Comparison of ENCODE assay signal across 8 mouse cellular contexts in the genomic region with DNA sequence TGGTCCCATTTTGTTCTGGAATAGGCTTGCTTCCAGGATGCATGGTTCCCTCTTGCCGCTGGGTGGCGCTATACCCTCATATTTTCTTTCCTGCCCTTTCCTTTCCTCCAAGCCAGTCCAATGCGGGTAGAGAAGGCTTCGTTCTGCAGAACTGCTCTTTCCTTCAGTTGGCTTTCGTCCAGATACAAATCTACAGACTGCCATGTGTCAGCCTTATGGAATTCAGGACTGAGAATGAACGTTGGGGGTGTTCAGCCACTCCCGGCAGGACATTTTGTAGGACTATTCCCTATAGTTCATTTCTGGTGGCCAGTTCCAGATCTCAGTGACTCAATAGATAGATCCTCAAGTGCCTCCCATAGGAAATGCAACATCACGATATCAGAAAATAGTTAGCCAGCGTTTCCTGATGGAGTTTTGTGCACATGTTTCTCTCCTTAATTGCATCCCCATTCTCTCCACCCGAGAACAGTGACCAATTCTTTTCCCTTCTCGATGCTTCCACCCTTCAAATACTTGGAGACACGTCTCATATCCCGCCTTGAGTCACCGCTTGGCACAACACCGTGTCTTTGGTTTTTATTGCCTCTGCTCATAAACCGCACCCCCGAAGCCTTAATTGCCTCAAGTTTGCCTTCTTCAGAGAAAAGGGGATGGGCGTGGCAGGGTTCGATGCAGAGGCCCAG. TPM values are rescaled to one million over a fixed set of nuclear protein-coding genes. Genes with fewer than 3 reads are reported as not detected.
DNase-seq lines count a peak whose midpoint lies in the region; ATAC-seq and TF ChIP-seq lines count a peak whose summit lies in the region.

No protein-coding gene starts in this region.

- peaks cover 14% of the 10 kb centered on the region for H3K4me1 ChIP-seq in heart, embryonic 11.5 days (ENCODE audit: control insufficient read depth, insufficient read depth, low read length)

- no peak for ATAC-seq in heart, embryonic 11.5 days (replicated peaks; ENCODE audit: insufficient number of reproducible peaks, low FRiP score, low TSS enrichment)
- ATAC-seq in megakaryocyte-erythroid progenitor cell, adult 5-6 weeks (replicated peaks; ENCODE audit: low FRiP score, low TSS enrichment, poor library complexity, severe bottlenecking) = peak; percentile 58

- H3K4me2 ChIP-seq in heart, embryonic 11.5 days = no peak overlapping the region

- peak; percentile 98 for DNase-seq in heart, adult 11 months
- DNase-seq in cerebellum, postnatal 10 days = peak; percentile 79 to 87
- DNase-seq in frontal cortex, postnatal 14 days (ENCODE audit: low spot score in 2 of 2) = peak; percentile 49 to 64
- DNase-seq in hindlimb bud, embryonic 11.5 days (ENCODE audit: extremely low spot score, low read depth, low spot score) = peak; percentile 35
- DNase-seq in left cerebral cortex, adult 2 months (ENCODE audit: extremely low spot score in 1 of 2, low spot score in 2 of 2) = peak; percentile 60 to 75
- DNase-seq in right cerebral cortex, postnatal 4 days = peak; percentile 73

- H3K27me3 ChIP-seq in heart, embryonic 11.5 days (ENCODE audit: control insufficient read depth, insufficient read depth, low read length) = no peaks in the 10 kb centered on the region

- WGBS in heart, embryonic 11.5 days (ENCODE audit: insufficient replicate concordance) = 47% methylated on average over 19 of the region's 19 CpGs

- H3K9me3 ChIP-seq in heart, embryonic 11.5 days (replicated peaks; ENCODE audit: control insufficient read depth, low read length) = no peaks in the 10 kb centered on the region

- no peak overlapping the region for H3K4me3 ChIP-seq in heart, embryonic 11.5 days (ENCODE audit: low read depth, low read length)
- H3K4me3 ChIP-seq in left cerebral cortex, adult 2 months = no peak overlapping the region

- no peak overlapping the region for H3K27ac ChIP-seq in heart, embryonic 11.5 days (ENCODE audit: low read depth, low read length)
- H3K27ac ChIP-seq in left cerebral cortex, adult 2 months = no peak overlapping the region

- no peak overlapping the region for H3K9ac ChIP-seq in heart, embryonic 11.5 days (ENCODE audit: low read depth, low read length)

- no peaks in the 10 kb centered on the region for H3K36me3 ChIP-seq in heart, embryonic 11.5 days (ENCODE audit: control insufficient read depth, insufficient read depth, low read length)

- intact Hi-C loops in left cerebral cortex, adult 2 months (cut with DNase I) = loop anchor here (1.0 to 5.0 kb wide), 4 partner anchors 119 to 163 kb away; no protein-coding TSS in a partner anchor

- TF ChIP-seq CTCF in left cerebral cortex, adult 2 months (IDR thresholded peaks at IDR 0.05) = peak; percentile 94

RNA-seq across cellular contexts. Expression of gene Gsg1, which starts 4.2 kb away (rescaled TPM):
- polyA plus RNA-seq in heart, embryonic 11.5 days (2014; fragmentation: Nextera tagmentation; extraction: Ambion mirVana) = 1.0 and 1.1 TPM in 2 replicates
- total RNA-seq in left cerebral cortex, adult 2 months (2021) = not detected
- not detected in 2 replicates for total RNA-seq in megakaryocyte-erythroid progenitor cell, adult 5-6 weeks (2014; fragmentation: Nextera tagmentation)
- not detected in 2 replicates for total RNA-seq in megakaryocyte-erythroid progenitor cell, adult 5-6 weeks (2017)

RNA-seq across cellular contexts. Expression of gene Hebp1, which starts 52.2 kb away (rescaled TPM):
- polyA plus RNA-seq in heart, embryonic 11.5 days (2014; fragmentation: Nextera tagmentation; extraction: Ambion mirVana) = 7.2 and 15.2 TPM in 2 replicates
- 10 to 100 TPM; 45.3 to 46.9 TPM for total RNA-seq in left cerebral cortex, adult 2 months (2021)
- 109 and 112 TPM in 2 replicates for total RNA-seq in megakaryocyte-erythroid progenitor cell, adult 5-6 weeks (2014; fragmentation: Nextera tagmentation)
- 109 and 149 TPM in 2 replicates for total RNA-seq in megakaryocyte-erythroid progenitor cell, adult 5-6 weeks (2017)

RNA-seq across cellular contexts. Expression of gene Fam234b, which starts 52.2 kb away (rescaled TPM):
- polyA plus RNA-seq in heart, embryonic 11.5 days (2014; fragmentation: Nextera tagmentation; extraction: Ambion mirVana) = 11.2 and 11.3 TPM in 2 replicates
- total RNA-seq in left cerebral cortex, adult 2 months (2021) = 100 to 1,000 TPM; 167 to 178 TPM
- 57.4 and 66.3 TPM in 2 replicates for total RNA-seq in megakaryocyte-erythroid progenitor cell, adult 5-6 weeks (2014; fragmentation: Nextera tagmentation)
- 32.6 and 51.1 TPM in 2 replicates for total RNA-seq in megakaryocyte-erythroid progenitor cell, adult 5-6 weeks (2017)

Comparison
In these comparisons a context has a peak if more than half of its experiments do, and no peak if none do; other contexts are left out.
1. DNase-seq: peak in every context shown above with its lines; median percentile 98 in heart, adult 11 months; 83 in cerebellum, postnatal 10 days; 73 in right cerebral cortex, postnatal 4 days; 68 in left cerebral cortex, adult 2 months; 56 in frontal cortex, postnatal 14 days; 35 in hindlimb bud, embryonic 11.5 days.